Mouse (Mus musculus) cerebellum, postnatal 36 days (tissue): ENCODE measurements at regions not wholly inside any gene's neighbourhood (a gene's known extent, or its start where the extent isn't known, plus 50 kb on each side); places are given as distances from the start of the nearest gene placed in this dataset.

ENCODE experiments used
- DNase-seq, 2 experiments: peaks; one replicate each; pipeline ENCODE4 v3.0.0; 2021 to 2022; ENCODE audit warnings: mixed read lengths in 2 of 2

DNA sequence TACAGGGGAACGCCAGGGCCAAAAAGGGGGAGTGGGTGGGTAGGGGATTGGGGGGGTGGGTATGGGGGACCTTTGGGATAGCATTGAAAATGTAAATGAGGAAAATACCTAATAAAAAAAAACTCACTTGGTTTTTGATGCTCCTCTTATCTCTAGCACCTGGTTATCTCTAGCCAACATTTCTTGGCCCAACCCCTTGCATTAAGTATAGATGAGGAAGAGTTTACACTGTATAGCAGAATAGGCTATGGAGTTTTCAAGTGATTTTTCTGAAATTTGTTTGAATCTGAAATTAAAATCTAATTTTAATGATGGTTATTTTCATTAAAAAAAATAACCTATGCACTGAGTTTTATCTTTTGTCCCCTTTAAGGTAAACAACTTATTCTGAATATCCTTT lies 68.8 kb upstream of the Il15 start:
- DNase-seq: no peak

DNA sequence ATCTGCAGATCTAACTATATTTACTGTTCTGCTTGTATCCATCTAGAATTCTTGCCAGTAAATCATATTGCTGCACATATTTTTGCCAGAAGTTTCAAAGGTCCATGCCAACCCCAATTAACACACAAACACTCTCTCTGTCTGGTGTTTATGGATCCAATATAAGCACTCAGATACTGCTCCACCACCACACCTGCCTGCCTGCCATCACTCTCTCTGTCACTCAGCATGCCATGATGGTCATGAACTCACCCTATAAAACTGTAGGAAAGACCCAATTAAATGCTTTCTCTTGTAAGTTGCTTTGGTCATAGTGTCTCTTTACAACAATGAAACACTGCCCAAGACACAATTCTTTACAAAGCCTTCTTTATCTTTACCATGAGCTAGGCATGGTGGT lies 66.8 kb upstream of the Il15 start:
- no peak for DNase-seq

DNA sequence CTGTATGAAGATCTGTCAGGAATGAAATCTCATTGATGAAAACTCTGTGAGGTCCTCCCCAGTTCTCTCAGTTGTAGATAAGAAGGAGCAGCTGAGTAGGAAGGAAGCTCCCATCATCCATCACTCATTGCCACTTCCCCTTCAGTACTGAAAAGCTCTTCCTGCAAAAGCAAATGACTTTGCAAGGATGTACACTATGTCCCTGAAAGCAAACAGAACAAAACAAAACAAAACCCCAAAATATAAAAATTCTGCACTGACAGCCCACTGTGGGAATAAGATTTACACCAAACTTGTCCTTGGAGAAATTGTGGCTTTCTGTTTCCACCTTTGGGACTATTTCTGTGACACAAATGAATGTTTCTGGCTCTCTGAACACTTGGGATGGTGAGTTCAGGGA lies 59.8 kb upstream of the Il15 start:
- DNase-seq: no peak

DNA sequence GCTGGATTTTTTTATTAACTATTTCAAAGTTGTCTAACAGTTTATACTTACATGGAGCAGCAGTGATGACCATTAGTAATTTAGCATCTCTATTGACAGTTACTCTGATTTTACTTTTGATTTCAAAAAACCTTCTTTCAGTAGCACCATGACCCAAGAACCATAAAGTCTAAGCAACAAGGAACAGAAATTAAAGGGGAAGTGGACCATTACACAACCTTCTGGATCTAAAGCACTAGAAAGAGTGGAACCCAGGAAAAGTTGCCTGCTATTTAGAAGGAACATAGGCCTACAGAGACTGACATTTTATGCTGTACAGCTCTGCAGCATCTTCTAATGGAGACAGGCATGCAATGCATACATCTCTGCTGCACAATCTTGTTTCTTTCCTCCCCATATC lies 56.0 kb upstream of the Il15 start:
- no peak for DNase-seq

DNA sequence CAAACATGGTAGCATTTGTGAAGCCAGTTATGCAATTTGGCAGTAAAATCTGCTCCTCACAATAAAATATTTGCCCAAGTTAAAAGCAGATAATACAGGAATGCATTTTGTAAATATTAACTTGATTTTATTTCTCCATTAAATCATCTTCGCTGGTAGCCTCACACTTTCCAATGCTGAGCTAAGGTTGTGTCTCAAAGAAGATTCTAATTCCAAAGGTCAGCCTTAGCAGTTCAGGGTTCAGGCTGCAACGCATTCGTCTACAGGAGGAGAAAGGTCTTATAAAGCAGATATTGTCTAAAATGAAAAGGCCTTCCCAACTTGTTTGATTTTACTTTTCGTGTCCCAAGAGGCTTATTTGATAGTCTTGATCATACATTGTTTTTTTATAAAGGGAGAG lies 51.0 kb upstream of the Il15 start:
- DNase-seq: no peak
